Mouse (Mus musculus): ENCODE measurements around the gene Cenpo. TPM values are rescaled to one million over a fixed set of nuclear protein-coding genes. Genes with fewer than 3 reads are reported as not detected.

Gene Cenpo
- polyA plus RNA-seq, 1 experiment from 2014 or later: 15.6 TPM

DNA sequence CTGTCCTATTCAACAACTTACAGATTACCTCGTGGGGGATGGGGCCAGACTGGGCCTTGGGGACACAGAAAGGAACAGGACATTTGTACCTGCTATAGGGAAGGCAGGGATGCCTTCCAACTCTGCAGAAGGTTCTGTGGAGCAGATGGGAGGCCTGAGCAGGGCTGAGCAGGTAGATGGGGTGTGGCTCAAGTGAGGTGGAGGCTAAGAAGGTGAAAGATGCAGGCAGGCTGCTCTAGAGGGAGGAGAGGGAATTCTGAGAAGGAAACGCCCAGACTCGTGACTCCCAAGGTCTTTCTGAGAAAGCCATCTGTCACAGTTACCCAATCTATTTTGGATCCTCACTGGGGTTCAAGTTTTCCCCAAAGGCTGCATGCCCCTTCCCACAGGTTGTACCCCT lies 67.1 kb downstream of the Cenpo start:
- no peak for ATAC-seq (ENCODE audit: low FRiP score, low read depth)
- Histone ChIP-seq H3K36me3 (no peaks in the 10 kb centered on the region), H3K4me3 (no peak overlapping the region), H3K9me3 (no peaks in the 10 kb centered on the region), H3K27me3 (no peaks in the 10 kb centered on the region), H3K27ac (no peak overlapping the region), H3K4me1 (peaks cover 5% of the 10 kb centered on the region), H3K4me2 (replicated peaks) (no peak overlapping the region), H3K9ac (no peak overlapping the region)
- WGBS: 83% methylated on average over 3 of the region's 3 CpGs

DNA sequence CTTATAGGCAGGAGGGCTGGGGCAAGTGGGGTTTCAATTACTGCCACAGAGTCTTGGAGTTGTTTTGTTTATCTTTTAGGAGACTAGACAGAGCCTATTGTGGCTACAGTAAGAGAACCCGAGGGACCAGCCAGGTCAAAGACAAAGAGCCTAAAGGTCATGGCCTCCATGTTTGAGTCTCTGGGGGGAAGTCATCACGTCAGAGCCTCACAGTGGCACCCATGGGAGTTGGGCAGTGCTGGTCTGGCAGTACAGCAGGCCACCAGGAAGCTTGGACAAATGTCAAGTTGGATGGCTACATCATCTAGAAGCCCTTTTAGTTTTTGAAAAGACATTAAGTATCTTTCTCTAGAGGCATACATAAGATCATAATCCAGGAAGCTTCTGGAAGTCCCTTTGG lies 71.2 kb downstream of the Cenpo start:
- H3K9me3 ChIP-seq: no peaks in the 10 kb centered on the region
- no peaks in the 10 kb centered on the region for H3K27me3 ChIP-seq
- no peak overlapping the region for H3K4me3 ChIP-seq
- no peak overlapping the region for H3K27ac ChIP-seq
- no peaks in the 10 kb centered on the region for H3K36me3 ChIP-seq
- H3K9ac ChIP-seq: no peak overlapping the region
- H3K4me1 ChIP-seq: peaks cover 13% of the 10 kb centered on the region
- H3K4me2 ChIP-seq (replicated peaks): no peak overlapping the region
- WGBS: 67% methylated on average over 2 of the region's 2 CpGs
- no peak for ATAC-seq (ENCODE audit: low FRiP score, low read depth)

DNA sequence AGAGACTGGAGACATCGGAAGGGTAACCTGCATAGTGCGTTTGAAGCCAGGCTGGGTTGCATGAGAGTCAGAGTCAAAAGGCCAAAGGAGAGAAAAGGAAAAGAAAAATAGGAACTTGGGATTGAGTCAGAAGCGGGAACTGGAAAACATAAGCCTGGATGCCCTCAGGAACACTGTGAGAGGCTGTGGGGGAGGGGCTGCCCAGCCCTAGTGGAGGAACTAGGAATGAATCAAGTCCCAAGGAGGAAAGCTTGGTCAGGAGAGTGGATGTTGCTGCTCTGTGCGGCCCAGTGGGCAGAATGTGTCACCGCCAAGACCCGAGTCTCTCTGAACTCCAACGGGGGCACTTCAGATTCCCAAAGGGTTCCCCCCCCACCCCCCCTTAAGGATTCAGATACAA lies 73.8 kb downstream of the Cenpo start:
- Histone ChIP-seq H3K9ac (no peak overlapping the region), H3K4me3 (no peak overlapping the region), H3K27ac (no peak overlapping the region), H3K9me3 (no peaks in the 10 kb centered on the region), H3K4me1 (peaks cover 13% of the 10 kb centered on the region; the same call in 1 of the 2 replicates), H3K36me3 (no peaks in the 10 kb centered on the region), H3K4me2 (replicated peaks) (no peak overlapping the region), H3K27me3 (no peaks in the 10 kb centered on the region)
- WGBS: 66% methylated on average over 7 of the region's 7 CpGs
- ATAC-seq (ENCODE audit: low FRiP score, low read depth): no peak

DNA sequence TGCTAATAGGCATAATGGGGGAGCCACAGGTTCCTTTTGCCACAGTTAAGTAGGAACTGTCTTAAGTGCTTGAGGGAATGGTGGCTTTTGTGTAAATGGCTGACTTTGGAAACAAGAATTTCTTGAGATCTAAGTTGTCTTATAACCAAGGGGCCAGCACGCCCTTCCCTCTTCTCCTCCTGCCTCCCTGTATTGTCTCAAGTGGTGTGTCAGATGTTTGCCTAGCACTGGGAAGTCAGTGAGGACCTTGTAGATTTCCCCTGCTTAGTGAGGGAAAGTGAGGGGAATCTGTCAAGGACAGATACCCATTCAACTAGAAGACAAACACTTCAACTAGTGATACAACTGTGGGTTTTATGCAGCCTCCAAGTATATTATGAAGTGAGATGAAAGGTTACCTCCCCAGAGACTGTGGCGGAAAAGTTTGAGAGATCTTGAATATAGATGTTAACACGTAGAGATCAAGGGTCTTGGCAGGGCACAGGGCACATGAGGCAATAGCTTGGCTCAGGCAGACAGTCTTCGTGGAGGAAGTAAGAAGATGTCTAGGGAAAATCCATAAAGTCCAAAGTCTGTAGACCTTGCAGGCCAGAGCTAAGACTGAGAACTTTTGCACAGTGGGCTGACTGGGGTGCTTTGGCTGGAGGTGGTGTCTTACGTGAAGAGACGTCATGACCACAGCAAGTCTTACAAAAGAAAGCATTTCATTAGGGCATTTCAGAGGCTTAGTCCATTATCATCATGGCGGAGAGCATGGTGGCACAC lies 75.0 kb downstream of the Cenpo start:
- 93% methylated on average over 7 of the region's 7 CpGs for WGBS
- no peaks in the 10 kb centered on the region for H3K27me3 ChIP-seq
- no peaks in the 10 kb centered on the region for H3K9me3 ChIP-seq
- ATAC-seq (ENCODE audit: low FRiP score, low read depth): no peak
- no peaks in the 10 kb centered on the region for H3K36me3 ChIP-seq
- H3K9ac ChIP-seq: no peak overlapping the region
- no peak overlapping the region for H3K4me3 ChIP-seq
- H3K4me1 ChIP-seq: peaks cover 8% of the 10 kb centered on the region; the same call in 1 of the 2 replicates
- no peak overlapping the region for H3K4me2 ChIP-seq (replicated peaks)
- no peak overlapping the region for H3K27ac ChIP-seq

DNA sequence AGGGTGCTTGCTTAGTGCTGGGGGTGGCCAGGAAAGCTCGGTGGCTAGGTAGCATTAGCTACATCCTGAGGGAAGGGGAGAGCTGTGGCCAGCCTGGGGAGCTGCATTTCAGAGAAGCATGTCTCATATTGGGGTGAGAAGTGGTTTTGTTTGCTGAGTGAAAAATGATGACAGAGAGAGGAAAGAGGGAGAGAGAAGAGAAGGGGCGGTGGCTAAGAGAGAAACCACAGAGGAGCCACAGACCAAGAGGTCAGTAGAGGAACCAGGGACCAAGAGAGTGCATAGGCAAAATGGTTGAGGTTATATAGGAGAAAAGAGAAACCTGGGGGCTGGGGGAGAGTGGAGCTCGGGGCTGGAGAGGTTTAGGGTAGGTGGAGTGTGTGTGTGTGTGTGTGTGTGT lies 75.9 kb downstream of the Cenpo start:
- Histone ChIP-seq H3K36me3 (no peaks in the 10 kb centered on the region; the same call in 1 of the 2 replicates), H3K27me3 (no peaks in the 10 kb centered on the region), H3K4me2 (replicated peaks) (no peak overlapping the region), H3K4me1 (peaks cover 8% of the 10 kb centered on the region; the same call in 1 of the 2 replicates), H3K9me3 (no peaks in the 10 kb centered on the region), H3K27ac (no peak overlapping the region), H3K9ac (no peak overlapping the region), H3K4me3 (no peak overlapping the region)
- ATAC-seq (ENCODE audit: low FRiP score, low read depth): no peak
- WGBS: 86% methylated on average over 3 of the region's 3 CpGs

DNA sequence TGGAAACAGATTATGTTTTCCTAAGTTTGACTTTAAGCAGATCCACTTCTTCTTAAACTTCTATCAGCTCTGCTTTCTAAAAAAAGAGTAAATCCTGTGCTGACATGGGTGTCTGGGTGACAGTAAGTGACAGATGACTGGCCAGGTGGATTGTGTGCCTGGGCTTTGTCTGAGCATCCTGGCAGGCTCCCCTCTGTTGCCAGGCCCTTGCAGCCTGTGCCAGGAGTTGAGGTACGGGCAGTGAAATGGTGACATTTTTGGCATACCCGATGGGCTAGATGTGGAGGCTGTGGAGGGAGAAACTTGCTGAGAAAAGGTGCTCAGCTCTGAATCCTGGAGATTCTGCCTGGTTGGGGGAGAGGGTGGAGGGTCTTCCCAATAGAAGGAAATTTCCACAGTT lies 76.6 kb downstream of the Cenpo start:
- WGBS: 80% methylated on average over 2 of the region's 2 CpGs
- no peaks in the 10 kb centered on the region for H3K27me3 ChIP-seq
- no peak overlapping the region for H3K4me3 ChIP-seq
- no peak overlapping the region for H3K27ac ChIP-seq
- H3K9ac ChIP-seq: no peak overlapping the region
- no peak overlapping the region for H3K4me2 ChIP-seq (replicated peaks)
- no peaks in the 10 kb centered on the region; the same call in 1 of the 2 replicates for H3K36me3 ChIP-seq
- no peak for ATAC-seq (ENCODE audit: low FRiP score, low read depth)
- no peaks in the 10 kb centered on the region for H3K9me3 ChIP-seq
- peaks cover 8% of the 10 kb centered on the region; the same call in 1 of the 2 replicates for H3K4me1 ChIP-seq

DNA sequence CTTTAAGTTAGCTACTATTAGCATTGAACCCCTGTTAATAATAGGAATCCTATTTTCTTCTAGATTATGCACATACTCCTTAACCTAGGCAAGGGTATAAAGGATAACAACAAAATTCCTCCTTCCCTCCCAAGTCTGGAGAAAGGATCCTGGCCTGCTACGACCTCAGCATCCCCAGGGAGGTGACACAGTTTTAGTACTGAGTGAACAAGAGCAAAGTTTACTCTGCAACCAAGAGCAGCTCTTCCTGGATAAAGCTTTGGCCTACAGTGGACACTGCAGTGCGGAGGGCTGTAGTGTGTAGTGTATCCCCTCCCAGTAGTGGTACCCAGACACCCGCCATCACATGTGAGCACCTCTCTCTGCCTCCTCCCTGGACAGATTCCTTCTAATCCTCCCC lies 82.1 kb downstream of the Cenpo start:
- Histone ChIP-seq H3K9ac (no peak overlapping the region), H3K4me2 (replicated peaks) (no peak overlapping the region), H3K27me3 (no peaks in the 10 kb centered on the region), H3K27ac (no peak overlapping the region), H3K4me3 (no peak overlapping the region), H3K4me1 (no peaks in the 10 kb centered on the region), H3K36me3 (no peaks in the 10 kb centered on the region; the same call in 1 of the 2 replicates), H3K9me3 (no peaks in the 10 kb centered on the region)
- WGBS: 95% methylated on average over 3 of the region's 3 CpGs
- no peak for ATAC-seq (ENCODE audit: low FRiP score, low read depth)

DNA sequence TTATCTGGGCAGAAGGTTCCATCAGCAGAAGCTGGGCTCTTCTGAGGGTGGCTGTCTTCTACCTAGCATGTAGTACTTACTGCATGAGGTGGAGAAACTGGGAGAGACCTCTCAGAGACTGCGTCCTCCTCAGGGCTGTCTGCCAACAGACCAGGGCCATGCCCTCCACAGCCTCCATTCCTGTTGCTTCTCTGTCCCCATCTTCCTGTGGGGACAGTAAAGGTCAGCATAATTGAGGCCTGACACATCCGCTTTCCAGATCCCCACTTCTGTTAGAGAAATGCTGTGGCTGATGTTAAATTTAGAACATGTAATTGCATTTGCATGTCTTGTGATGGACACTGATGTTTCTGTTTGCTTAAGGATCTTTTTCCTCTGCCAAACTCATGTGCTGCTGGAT lies 83.2 kb downstream of the Cenpo start:
- Histone ChIP-seq H3K4me3 (no peak overlapping the region), H3K9me3 (no peaks in the 10 kb centered on the region), H3K4me2 (replicated peaks) (no peak overlapping the region), H3K36me3 (peaks cover 6% of the 10 kb centered on the region), H3K27me3 (no peaks in the 10 kb centered on the region), H3K4me1 (no peaks in the 10 kb centered on the region), H3K27ac (no peak overlapping the region), H3K9ac (no peak overlapping the region)
- WGBS: 82% methylated on average over 2 of the region's 2 CpGs
- ATAC-seq (ENCODE audit: low FRiP score, low read depth): no peak

Other genes with a start within 250 kb of the Cenpo start
- 6.0 and 6.2 TPM in 2 replicates for gene Efr3b, start 195.4 kb downstream of the Cenpo start, polyA plus RNA-seq (2015; fragmentation: Nextera tagmentation; extraction: Ambion mirVana)
- 9.1 and 9.5 TPM in 2 replicates for gene Dnajc27, start 151.7 kb downstream of the Cenpo start, polyA plus RNA-seq (2015; fragmentation: Nextera tagmentation; extraction: Ambion mirVana)
- gene Adcy3, start 101.2 kb downstream of the Cenpo start, polyA plus RNA-seq (2015; fragmentation: Nextera tagmentation; extraction: Ambion mirVana): 12.1 and 12.4 TPM in 2 replicates
- gene Ptrhd1, start 267 bp downstream of the Cenpo start, polyA plus RNA-seq (2015; fragmentation: Nextera tagmentation; extraction: Ambion mirVana): 4.3 and 5.0 TPM in 2 replicates
- gene Ncoa1, start 242.9 kb upstream of the Cenpo start, polyA plus RNA-seq (2015; fragmentation: Nextera tagmentation; extraction: Ambion mirVana): 9.7 and 12.0 TPM in 2 replicates

All from limb, embryonic 13.5 days (tissue).